Mouse (Mus musculus) stomach, embryonic 14.5 days (tissue): ENCODE measurements around the gene Tdrd12. TPM values are rescaled to one million over a fixed set of nuclear protein-coding genes. Genes with fewer than 3 reads are reported as not detected.

Experiments used
- ATAC-seq: fragments of 200-750 bp; cut with Nextera tagmentation; 2 replicates; pipeline ENCODE4 v1.8.0; 2017; ENCODE audit warnings: low read depth, moderate TSS enrichment; ENCODE audit not compliant: insufficient number of reproducible peaks, insufficient read depth, low FRiP score
- H3K27ac ChIP-seq: fragments of 300-500 bp; sonication (generic); 2 replicates; pipeline ENCODE4 v1.5.1; 2014; ENCODE audit warnings: mild to moderate bottlenecking, low read length, moderate library complexity, mixed read lengths
- H3K27me3 ChIP-seq: fragments of 300-500 bp; sonication (generic); 2 replicates; pipeline ENCODE4 v1.6.1; 2014; ENCODE audit warnings: low read length, control low read depth, mixed read lengths; ENCODE audit not compliant: control insufficient read depth, insufficient read depth
- H3K36me3 ChIP-seq: fragments of 300-500 bp; sonication (generic); 2 replicates; pipeline ENCODE4 v1.6.1; 2014; ENCODE audit warnings: mild to moderate bottlenecking, control low read depth, low read length, moderate library complexity, mixed read lengths; ENCODE audit not compliant: control insufficient read depth, insufficient read depth
- H3K4me1 ChIP-seq: fragments of 300-500 bp; sonication (generic); 2 replicates; pipeline ENCODE4 v1.6.1; 2014; ENCODE audit warnings: low read length, control low read depth, mixed read lengths; ENCODE audit not compliant: control insufficient read depth, insufficient read depth
- H3K4me2 ChIP-seq: fragments of 300-500 bp; sonication (generic); replicated peaks from 2 replicates; pipeline ENCODE4 v1.6.1; 2014; ENCODE audit warnings: low read depth, low read length, control low read depth
- H3K4me3 ChIP-seq: fragments of 300-500 bp; sonication (generic); 2 replicates; pipeline ENCODE4 v1.5.1; 2014; ENCODE audit warnings: low read depth, low read length, control low read depth
- H3K9ac ChIP-seq: fragments of 300-500 bp; sonication (generic); replicated peaks from 2 replicates; pipeline ENCODE4 v1.6.1; 2014; ENCODE audit warnings: low read depth, mild to moderate bottlenecking, control low read depth, low read length, moderate library complexity, mixed read lengths
- H3K9me3 ChIP-seq: fragments of 300-500 bp; sonication (generic); 2 replicates; pipeline ENCODE4 v1.6.1; 2016; ENCODE audit warnings: low read depth, low read length, control low read depth; ENCODE audit not compliant: control insufficient read depth
- WGBS: fragments of 180-500 bp; shearing (Covaris S2); extraction: QIAGEN DNeasy Blood & Tissue Kit; methylation state at CpG from one replicate; pipeline ENCODE4 v1.1.7; 2014; 5-methylcytosine and 5-hydroxymethylcytosine counted together
- polyA plus RNA-seq: library from polyadenylated mRNA; unstranded; fragments of >200 nt; fragmentation: Nextera tagmentation; extraction: Ambion mirVana; gene quantifications from 2 replicates; pipeline ENCODE4 v1.2.1, GENCODE M21; 2014

The Tdrd12 gene
- polyA plus RNA-seq, 1 experiment from 2014 or later, result not detected

DNA sequence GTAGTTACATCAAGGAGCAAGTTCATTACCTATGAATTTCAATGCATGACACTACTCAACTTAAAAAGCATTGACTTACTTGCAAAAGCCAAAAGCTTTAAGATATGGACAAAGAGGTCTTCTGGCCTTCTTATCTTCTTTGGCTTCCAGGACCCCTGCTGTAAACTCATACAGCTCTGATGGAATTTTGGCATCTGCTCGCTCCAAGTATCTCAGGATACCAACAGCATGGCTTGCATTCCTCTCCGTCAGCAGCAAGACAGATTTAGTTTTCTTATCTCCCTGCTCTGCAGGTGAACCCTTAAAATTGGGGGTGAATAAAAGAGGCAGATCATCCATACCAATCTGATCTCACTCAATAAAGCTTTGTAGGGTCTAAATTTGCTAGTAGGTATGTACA is 52.4 kb downstream of the Tdrd12 start:
- Histone ChIP-seq H3K4me3 (no peak overlapping the region), H3K9ac (no peak overlapping the region), H3K9me3 (no peaks in the 10 kb centered on the region), H3K4me1 (no peaks in the 10 kb centered on the region), H3K27me3 (no peaks in the 10 kb centered on the region), H3K27ac (no peak overlapping the region), H3K4me2 (no peak overlapping the region), H3K36me3 (no peaks in the 10 kb centered on the region)
- ATAC-seq, result no peak
- 45% methylated on average over 2 of the region's 2 CpGs for WGBS

- no peak overlapping the region for H3K27ac ChIP-seq
- no peaks in the 10 kb centered on the region for H3K27me3 ChIP-seq
- H3K4me1 ChIP-seq, result no peaks in the 10 kb centered on the region
- 59% methylated on average over 2 of the region's 2 CpGs for WGBS
- H3K4me3 ChIP-seq, result no peak overlapping the region
- H3K9ac ChIP-seq, result no peak overlapping the region
- no peaks in the 10 kb centered on the region for H3K36me3 ChIP-seq
- no peak for ATAC-seq
- H3K4me2 ChIP-seq, result no peak overlapping the region
- H3K9me3 ChIP-seq, result no peaks in the 10 kb centered on the region
Observed at GRCm38 (mm10) chr7:35476457-35476856, 61.1 kb downstream of the Tdrd12 start.

GRCm38 (mm10) chr7:35470794-35471193 is 66.8 kb downstream of the Tdrd12 start:
- H3K9ac ChIP-seq, result no peak overlapping the region
- no peak for ATAC-seq
- 52% methylated on average over 4 of the region's 4 CpGs for WGBS

DNA sequence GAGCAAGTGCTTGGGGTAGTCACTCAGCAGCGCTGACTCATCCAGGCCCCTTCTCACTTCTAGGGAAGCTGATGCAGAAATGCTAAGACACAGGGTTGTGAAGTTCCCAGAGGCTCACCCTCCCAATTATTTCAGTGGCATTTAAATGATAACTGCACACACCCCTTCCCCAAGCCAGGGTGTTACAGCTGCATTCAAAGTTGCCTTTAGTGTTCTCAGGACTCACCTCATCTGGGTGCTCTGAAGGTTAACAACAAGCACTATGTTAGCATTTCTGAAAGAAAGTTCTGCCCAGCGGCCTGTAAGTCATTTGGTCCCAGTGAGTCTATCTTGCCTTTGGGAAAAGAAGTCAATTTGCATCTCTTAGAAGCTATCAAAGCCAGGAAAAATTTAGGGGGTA is 69.7 kb downstream of the Tdrd12 start:
- Histone ChIP-seq H3K9me3 (no peaks in the 10 kb centered on the region), H3K4me3 (no peak overlapping the region), H3K27ac (no peak overlapping the region), H3K4me1 (no peaks in the 10 kb centered on the region), H3K9ac (no peak overlapping the region), H3K36me3 (no peaks in the 10 kb centered on the region), H3K4me2 (no peak overlapping the region), H3K27me3 (no peaks in the 10 kb centered on the region)
- ATAC-seq, result no peak
- 73% methylated on average over 2 of the region's 2 CpGs for WGBS

More at GRCm38 (mm10) chr7:35470794-35471193, 66.8 kb downstream of the Tdrd12 start:
- Histone ChIP-seq H3K27ac (no peak overlapping the region), H3K4me2 (no peak overlapping the region), H3K27me3 (no peaks in the 10 kb centered on the region), H3K36me3 (no peaks in the 10 kb centered on the region), H3K4me1 (no peaks in the 10 kb centered on the region), H3K4me3 (no peak overlapping the region), H3K9me3 (no peaks in the 10 kb centered on the region)

GRCm38 (mm10) chr7:35465027-35465426 is 72.5 kb downstream of the Tdrd12 start:
- no peaks in the 10 kb centered on the region for H3K4me1 ChIP-seq
- ATAC-seq, result no peak

DNA sequence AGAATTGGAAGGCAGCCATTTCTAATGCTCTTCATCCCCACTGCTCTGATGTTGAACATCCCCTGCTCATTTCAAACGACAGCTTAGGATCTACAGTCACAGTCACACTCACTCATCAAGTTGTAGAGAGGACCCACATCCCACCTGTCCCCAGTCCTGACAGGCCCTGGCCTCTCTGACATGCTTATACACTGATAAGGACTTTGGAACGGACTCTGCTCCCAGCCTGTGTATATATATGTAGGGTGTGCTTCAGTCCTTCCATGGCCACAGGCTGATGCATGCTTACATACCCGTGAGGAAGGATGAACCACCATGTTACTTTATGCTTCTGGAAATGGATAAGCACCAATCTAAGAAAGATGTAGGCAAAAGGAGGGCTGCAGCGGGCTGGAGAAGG is 76.6 kb downstream of the Tdrd12 start:
- Histone ChIP-seq H3K36me3 (no peaks in the 10 kb centered on the region), H3K27ac (no peak overlapping the region), H3K4me3 (no peak overlapping the region), H3K9me3 (no peaks in the 10 kb centered on the region), H3K4me1 (no peaks in the 10 kb centered on the region), H3K27me3 (no peaks in the 10 kb centered on the region), H3K9ac (no peak overlapping the region), H3K4me2 (no peak overlapping the region)
- WGBS, result 75% methylated on average over 4 of the region's 4 CpGs
- no peak for ATAC-seq

More at GRCm38 (mm10) chr7:35465027-35465426, 72.5 kb downstream of the Tdrd12 start:
- Histone ChIP-seq H3K27ac (no peak overlapping the region), H3K27me3 (no peaks in the 10 kb centered on the region), H3K4me3 (no peak overlapping the region), H3K4me2 (no peak overlapping the region), H3K36me3 (no peaks in the 10 kb centered on the region), H3K9ac (no peak overlapping the region), H3K9me3 (no peaks in the 10 kb centered on the region)
- WGBS, result 95% methylated on average over 5 of the region's 5 CpGs

- H3K4me1 ChIP-seq, result no peaks in the 10 kb centered on the region
- WGBS, result 82% methylated on average over 4 of the region's 4 CpGs
- H3K4me3 ChIP-seq, result no peak overlapping the region
- H3K4me2 ChIP-seq, result no peak overlapping the region
- H3K27ac ChIP-seq, result no peak overlapping the region
- no peak for ATAC-seq
- no peaks in the 10 kb centered on the region for H3K27me3 ChIP-seq
- H3K9me3 ChIP-seq, result no peaks in the 10 kb centered on the region
- H3K36me3 ChIP-seq, result no peaks in the 10 kb centered on the region
- no peak overlapping the region for H3K9ac ChIP-seq
Observed at GRCm38 (mm10) chr7:35456091-35456814, 81.3 kb downstream of the Tdrd12 start.

GRCm38 (mm10) chr7:35448867-35449266 is 88.7 kb downstream of the Tdrd12 start:
- H3K9ac ChIP-seq, result no peak overlapping the region
- ATAC-seq, result no peak
- H3K4me3 ChIP-seq, result no peak overlapping the region
- WGBS, result 47% methylated on average over 7 of the region's 7 CpGs
- no peaks in the 10 kb centered on the region for H3K9me3 ChIP-seq
- no peak overlapping the region for H3K27ac ChIP-seq
- H3K4me1 ChIP-seq, result 0 out of 2 replicates have a peak, but pooled peaks cover 5% of the 10 kb centered on the region
- no peak overlapping the region for H3K4me2 ChIP-seq
- no peaks in the 10 kb centered on the region for H3K27me3 ChIP-seq
- H3K36me3 ChIP-seq, result no peaks in the 10 kb centered on the region
